Mouse (Mus musculus) bone marrow, adult 2 months (tissue): Measurements from ENCODE around the gene Mettl4.

Source experiments
- CTCF ChIP-seq: fragments of 200-500 bp; IDR thresholded peaks from 2 replicates; pipeline ENCODE4 v1.5.1; 2011; ENCODE audit warnings: low read length, control low read depth; ENCODE audit not compliant: control insufficient read depth, insufficient read depth
- POLR2A ChIP-seq: fragments of 200-500 bp; IDR thresholded peaks from 2 replicates; pipeline ENCODE4 v1.6.1; 2011; ENCODE audit warnings: low read depth, mild to moderate bottlenecking, control low read depth, low read length, borderline replicate concordance; ENCODE audit not compliant: control insufficient read depth

- TF ChIP-seq CTCF (no peak), POLR2A (no peak)
Observed at GRCm38 (mm10) chr17:94762405-94762804, 12.6 kb upstream of the Mettl4 start.
